ENCODE assay signal across 14 mouse cellular contexts in genomic region chr5:77384724-77385123, GRCm38 (mm10). TPM values are rescaled to one million over a fixed set of nuclear protein-coding genes. Genes with fewer than 3 reads are reported as not detected.
A peak's percentile ranks its signal among the peaks of the same experiment; 100 is the strongest.
DNase-seq lines count a peak whose midpoint lies in the region; ATAC-seq and TF ChIP-seq lines count a peak whose summit lies in the region.
"Had no signal": no experiment of that assay in that cellular context is flagged by ENCODE, and none has a peak within 500 bp of the region (broad histone marks: within the 10 kb centered on the region; RNA-seq: fewer than 3 reads in every experiment).

No protein-coding gene starts in this region.

- no peaks in the 10 kb centered on the region for H3K9me3 ChIP-seq in lung, embryonic 15.5 days
- no peaks in the 10 kb centered on the region for H3K9me3 ChIP-seq in intestine, embryonic 16.5 days (ENCODE audit: control insufficient read depth, low read length)
- H3K9me3 ChIP-seq in kidney, embryonic 16.5 days (ENCODE audit: low read length), result no peaks in the 10 kb centered on the region
- no peaks in the 10 kb centered on the region for H3K9me3 ChIP-seq in liver, embryonic 14.5 days (ENCODE audit: control insufficient read depth, low read length)
- H3K9me3 ChIP-seq: forebrain, embryonic 15.5 days had no signal

- intact Hi-C loops in heart, postnatal 14 days (cut with DNase I), result no loop called here

- H3K27me3 ChIP-seq in lung, embryonic 15.5 days, result no peaks in the 10 kb centered on the region
- no peaks in the 10 kb centered on the region for H3K27me3 ChIP-seq in intestine, embryonic 16.5 days (replicated peaks; ENCODE audit: control insufficient read depth, insufficient read depth, low read length)
- H3K27me3 ChIP-seq in kidney, embryonic 16.5 days (ENCODE audit: insufficient read depth, low read length), result no peaks in the 10 kb centered on the region
- H3K27me3 ChIP-seq in liver, embryonic 14.5 days (ENCODE audit: control insufficient read depth, insufficient read depth, low read length), result no peaks in the 10 kb centered on the region
- H3K27me3 ChIP-seq: forebrain, embryonic 15.5 days had no signal

- no peak for TF ChIP-seq EP300 in liver, embryonic 14.5 days (IDR thresholded peaks at IDR 0.05; ENCODE audit: low read depth)

- no peak for DNase-seq in lung, postnatal 4 days
- DNase-seq in liver, embryonic 14.5 days (ENCODE audit: low read depth in 3 of 3, low spot score in 3 of 3), result no peak
- DNase-seq in thymus, postnatal 14 days, result no peak
- no peak for DNase-seq in heart, postnatal 14 days
- DNase-seq in gastrocnemius, adult 18-20 months (ENCODE audit: low spot score), result no peak
- DNase-seq: cerebellum, adult 9-10 months; heart, postnatal 4 days; right cerebral cortex, postnatal 4 days; thymus, adult 18-20 months had no signal

- WGBS in lung, embryonic 15.5 days, result 55% methylated on average over 9 of the region's 9 CpGs
- WGBS in intestine, embryonic 16.5 days, result 54% methylated on average over 9 of the region's 9 CpGs
- 45% methylated on average over 9 of the region's 9 CpGs for WGBS in kidney, embryonic 16.5 days
- 45% methylated on average over 9 of the region's 9 CpGs for WGBS in liver, embryonic 14.5 days (ENCODE audit: insufficient replicate concordance)

- peaks cover 23% of the 10 kb centered on the region for H3K4me1 ChIP-seq in lung, embryonic 15.5 days
- H3K4me1 ChIP-seq in intestine, embryonic 16.5 days (ENCODE audit: control insufficient read depth, insufficient read depth, low read length), result peaks cover 9% of the 10 kb centered on the region
- peaks cover 77% of the 10 kb centered on the region for H3K4me1 ChIP-seq in kidney, embryonic 16.5 days (ENCODE audit: insufficient read depth, low read length)
- peaks cover 0 to 21% of the 10 kb centered on the region in 2 experiments; a peak in 2 of 4 replicates for H3K4me1 ChIP-seq in liver, embryonic 14.5 days (replicated peaks; ENCODE audit: control insufficient read depth in 2 of 2, insufficient read depth in 2 of 2, low read length in 1 of 2)
- H3K4me1 ChIP-seq: forebrain, embryonic 15.5 days had no signal

- peak overlapping the region; percentile 30 for H3K4me2 ChIP-seq in lung, embryonic 15.5 days
- H3K4me2 ChIP-seq in intestine, embryonic 16.5 days (ENCODE audit: low read depth, low read length), result peak overlapping the region; percentile 17; the same call in 1 of the 2 replicates
- peak overlapping the region; percentile 21 for H3K4me2 ChIP-seq in kidney, embryonic 16.5 days (replicated peaks; ENCODE audit: low read depth, low read length)
- H3K4me2 ChIP-seq in liver, embryonic 14.5 days (ENCODE audit: low read depth), result peak overlapping the region; percentile 18; the same call in 1 of the 2 replicates
- H3K4me2 ChIP-seq: forebrain, embryonic 15.5 days had no signal

- no peak for TF ChIP-seq CTCF in liver, embryonic 14.5 days (IDR thresholded peaks at IDR 0.05; ENCODE audit: low read depth)

- no peak overlapping the region for H3K4me3 ChIP-seq in lung, embryonic 15.5 days
- H3K4me3 ChIP-seq in intestine, embryonic 16.5 days (ENCODE audit: low read length), result peak overlapping the region; percentile 22
- no peak overlapping the region for H3K4me3 ChIP-seq in kidney, embryonic 16.5 days (ENCODE audit: low read length)
- H3K4me3 ChIP-seq in liver, embryonic 14.5 days (ENCODE audit: insufficient read depth in 1 of 2, low read depth in 2 of 2, low read length in 2 of 2), result no peak overlapping the region
- H3K4me3 ChIP-seq: forebrain, embryonic 15.5 days had no signal

- H3K9ac ChIP-seq in lung, embryonic 15.5 days, result no peak overlapping the region
- H3K9ac ChIP-seq in intestine, embryonic 16.5 days (ENCODE audit: low read depth, low read length), result no peak overlapping the region
- H3K9ac ChIP-seq in kidney, embryonic 16.5 days (replicated peaks; ENCODE audit: low read length), result no peak overlapping the region; the same call in 1 of the 2 replicates
- no peak overlapping the region for H3K9ac ChIP-seq in liver, embryonic 14.5 days (replicated peaks)
- H3K9ac ChIP-seq: forebrain, embryonic 15.5 days had no signal

- H3K36me3 ChIP-seq in lung, embryonic 15.5 days, result no peaks in the 10 kb centered on the region
- no peaks in the 10 kb centered on the region for H3K36me3 ChIP-seq in intestine, embryonic 16.5 days (ENCODE audit: control insufficient read depth, insufficient read depth, low read length)
- no peaks in the 10 kb centered on the region for H3K36me3 ChIP-seq in kidney, embryonic 16.5 days (ENCODE audit: insufficient read depth, low read length)
- no peaks in the 10 kb centered on the region for H3K36me3 ChIP-seq in liver, embryonic 14.5 days (replicated peaks; ENCODE audit: control insufficient read depth, insufficient read depth, low read depth)
- H3K36me3 ChIP-seq: forebrain, embryonic 15.5 days; G1E had no signal

- H3K27ac ChIP-seq in lung, embryonic 15.5 days, result peak overlapping the region; percentile 46
- H3K27ac ChIP-seq in intestine, embryonic 16.5 days (ENCODE audit: low read length), result no peak overlapping the region
- H3K27ac ChIP-seq in kidney, embryonic 16.5 days (ENCODE audit: low read length), result peak overlapping the region; percentile 96
- H3K27ac ChIP-seq in liver, embryonic 14.5 days, result no peak overlapping the region
- H3K27ac ChIP-seq: forebrain, embryonic 15.5 days had no signal

- ATAC-seq in lung, embryonic 15.5 days (ENCODE audit: borderline replicate concordance, extremely low read depth, low FRiP score, low TSS enrichment), result no peak
- ATAC-seq in intestine, embryonic 16.5 days, result peak; percentile 70; the same call in 1 of the 2 replicates
- ATAC-seq in kidney, embryonic 16.5 days (ENCODE audit: low FRiP score, low TSS enrichment), result peak; percentile 74
- no peak for ATAC-seq in liver, embryonic 14.5 days (ENCODE audit: insufficient read depth)
- ATAC-seq: forebrain, embryonic 15.5 days had no signal

RNA-seq across cellular contexts. Expression of gene Igfbp7, which starts 23.1 kb away (rescaled TPM):
- 77.7 and 88.4 TPM in 2 replicates for polyA plus RNA-seq in lung, embryonic 15.5 days (2015; fragmentation: Nextera tagmentation; extraction: Ambion mirVana)
- polyA plus RNA-seq in intestine, embryonic 16.5 days (2015; fragmentation: Nextera tagmentation; extraction: Ambion mirVana), result 85.2 and 109 TPM in 2 replicates
- polyA plus RNA-seq in kidney, embryonic 16.5 days (2015; fragmentation: Nextera tagmentation; extraction: Ambion mirVana), result 455 and 475 TPM in 2 replicates
- 8.6 and 14.5 TPM in 2 replicates for polyA plus RNA-seq in liver, embryonic 14.5 days (2012; rRNA removed)
- polyA plus RNA-seq in liver, embryonic 14.5 days (2014; fragmentation: Nextera tagmentation; extraction: Ambion mirVana), result 16.7 and 17.7 TPM in 2 replicates
- 100 to 1,000 TPM; 437 to 440 TPM for total RNA-seq in heart, postnatal 14 days (2021)
- 10 to 100 TPM; 63.6 to 75.9 TPM for total RNA-seq in gastrocnemius, adult 18-20 months (2021)
- total RNA-seq: G1E had no signal
- polyA plus RNA-seq: G1E had no signal

Comparison
In these comparisons a context has a peak if more than half of its experiments do, and no peak if none do; other contexts are left out.
1. ATAC-seq: peak in intestine, embryonic 16.5 days (single experiment) and kidney, embryonic 16.5 days (single experiment); none in lung, embryonic 15.5 days (single experiment) and liver, embryonic 14.5 days (single experiment).
2. H3K27ac ChIP-seq: peak in lung, embryonic 15.5 days (single experiment) and kidney, embryonic 16.5 days (single experiment); none in intestine, embryonic 16.5 days (single experiment) and liver, embryonic 14.5 days (single experiment).
3. Peak in every context shown above with its lines, with median percentiles within 50 percentile points of each other: H3K4me2 ChIP-seq.